Mouse (Mus musculus): ENCODE measurements around the gene Gm21974.
"Not testable (repeated sequence)": the region's sequence is repeated elsewhere in the genome, so short reads cannot be mapped to it uniquely, and the experiment has no call there.

The Gm21974 gene

DNA sequence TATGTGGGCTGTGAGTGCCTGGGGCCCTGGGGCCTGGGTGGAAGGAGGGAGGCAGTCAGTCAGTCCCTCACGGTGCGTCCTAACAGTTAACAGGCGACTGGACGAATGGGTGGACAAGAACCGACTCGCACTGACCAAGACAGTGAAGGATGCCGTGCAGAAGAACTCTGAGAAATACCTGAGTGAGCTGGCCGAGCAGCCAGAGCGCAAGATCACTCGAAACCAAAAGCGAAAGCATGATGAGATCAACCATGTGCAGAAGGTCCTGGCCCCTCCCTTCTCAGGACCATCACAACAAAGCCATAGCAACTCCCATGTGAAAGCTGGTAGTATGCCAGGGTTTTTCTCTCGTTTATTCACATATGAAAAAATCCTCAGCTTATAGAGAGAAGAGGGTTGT lies 20.0 kb upstream of the Gm21974 start:
- DNase-seq (ENCODE audit: low spot score in 2 of 2), result no peak

DNA sequence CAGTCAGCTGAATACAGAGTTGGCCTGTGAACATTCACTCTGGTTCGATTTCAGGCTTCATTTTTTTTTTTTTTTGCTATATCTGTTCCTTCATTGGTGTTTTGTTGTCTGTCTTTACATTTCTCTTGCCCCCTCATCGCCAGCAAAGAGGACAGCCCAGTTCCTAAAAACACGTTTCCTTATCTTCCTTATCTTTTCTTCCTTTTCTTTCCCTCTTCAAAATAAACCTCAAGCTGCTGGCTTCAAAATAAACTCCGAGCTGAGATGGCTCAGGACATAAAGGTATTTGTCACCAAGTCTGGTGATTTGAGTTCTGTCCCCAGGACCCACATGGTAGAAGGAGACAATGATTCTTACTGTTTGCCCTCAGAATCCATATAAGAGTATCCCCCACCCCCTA lies 17.7 kb upstream of the Gm21974 start:
- no peak for DNase-seq (ENCODE audit: low spot score in 2 of 2)

DNA sequence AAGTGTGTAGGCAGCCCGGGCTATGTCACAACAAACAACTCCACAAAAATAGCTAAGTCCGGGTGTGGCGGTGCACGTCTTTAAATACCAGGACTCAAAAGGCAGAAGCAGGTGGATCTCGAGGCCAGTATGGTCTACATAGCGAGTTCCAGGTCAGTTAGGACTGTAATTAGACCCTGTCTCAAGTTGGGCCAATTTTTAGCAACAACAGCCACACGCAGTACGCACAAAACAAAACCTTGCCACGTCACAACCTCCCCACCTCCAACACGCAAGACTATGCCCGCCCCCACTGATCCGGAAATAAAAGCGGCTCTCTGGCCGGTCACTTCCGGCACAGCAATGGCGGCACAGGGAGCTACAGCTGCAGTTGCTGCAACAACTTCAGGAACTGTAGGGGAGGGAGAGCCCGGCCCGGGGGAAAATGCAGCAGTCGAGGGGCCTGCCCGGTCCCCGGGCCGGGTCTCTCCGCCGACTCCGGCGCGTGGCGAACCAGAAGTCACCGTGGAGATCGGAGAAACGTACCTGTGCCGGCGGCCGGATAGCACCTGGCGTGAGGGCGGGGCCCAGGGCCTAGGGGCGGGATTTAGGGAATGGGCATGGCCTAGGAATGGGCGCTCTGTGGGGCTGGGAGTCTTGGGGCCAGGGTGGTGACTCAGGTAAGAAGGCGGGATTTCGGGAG lies 17.1 kb upstream of the Gm21974 start, which contains the start of gene Kat8:
Gene Kat8, plus strand, starts transcription at position 327 of the 682 bp plus-strand sequence.
- peak; percentile 80 to 81 for DNase-seq (ENCODE audit: low spot score in 2 of 2)

- DNase-seq (ENCODE audit: low spot score in 2 of 2), result no peak
Measured at GRCm38 (mm10) chr7:127908656-127909055, 13.4 kb upstream of the Gm21974 start.

DNA sequence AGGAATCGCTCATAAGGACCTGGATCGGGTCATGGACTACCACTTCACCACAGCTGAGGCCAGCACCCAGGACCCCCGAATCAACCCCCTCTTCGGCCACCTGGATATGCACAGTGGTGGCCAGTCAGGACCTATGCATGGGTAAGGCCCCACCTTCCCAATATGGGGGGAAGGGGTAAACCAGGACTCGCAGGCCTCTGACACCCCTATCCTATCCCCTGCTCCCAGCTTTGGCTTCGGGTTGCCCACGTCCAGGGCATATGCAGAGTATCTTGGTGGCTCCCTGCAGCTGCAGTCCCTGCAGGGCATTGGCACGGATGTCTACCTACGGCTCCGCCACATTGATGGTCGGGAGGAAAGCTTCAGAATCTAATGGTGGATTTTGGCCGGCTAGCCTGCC lies 12.7 kb upstream of the Gm21974 start:
- no peak for DNase-seq (ENCODE audit: low spot score in 2 of 2)

- peak; percentile 74 to 75 for DNase-seq (ENCODE audit: low spot score in 2 of 2)
Measured at GRCm38 (mm10) chr7:127903971-127904796, 8.9 kb upstream of the Gm21974 start, which contains the start of gene Bckdk. Bckdk (plus strand) TSS chr7:127904082.

DNA sequence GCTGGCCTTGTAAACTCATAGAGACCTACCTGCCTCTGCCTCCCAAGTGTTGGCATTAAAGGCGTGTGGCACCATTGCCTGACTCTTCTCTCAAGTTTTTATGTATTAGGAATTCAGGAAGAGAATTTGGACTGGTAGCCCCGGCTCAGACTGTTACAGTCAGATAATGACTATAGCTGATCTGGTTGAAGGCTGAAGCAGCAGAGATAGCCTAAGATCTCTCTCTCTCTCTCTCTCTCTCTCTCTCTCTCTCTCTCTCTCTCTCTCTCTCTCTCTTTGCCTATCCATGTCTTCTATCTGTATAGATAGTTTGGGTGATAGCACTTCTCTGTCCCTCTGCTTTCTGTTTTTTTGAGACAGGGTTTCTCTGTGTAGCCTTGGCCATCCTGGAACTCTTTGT lies 6.5 kb upstream of the Gm21974 start:
- no peak for DNase-seq (ENCODE audit: low spot score in 2 of 2)

DNA sequence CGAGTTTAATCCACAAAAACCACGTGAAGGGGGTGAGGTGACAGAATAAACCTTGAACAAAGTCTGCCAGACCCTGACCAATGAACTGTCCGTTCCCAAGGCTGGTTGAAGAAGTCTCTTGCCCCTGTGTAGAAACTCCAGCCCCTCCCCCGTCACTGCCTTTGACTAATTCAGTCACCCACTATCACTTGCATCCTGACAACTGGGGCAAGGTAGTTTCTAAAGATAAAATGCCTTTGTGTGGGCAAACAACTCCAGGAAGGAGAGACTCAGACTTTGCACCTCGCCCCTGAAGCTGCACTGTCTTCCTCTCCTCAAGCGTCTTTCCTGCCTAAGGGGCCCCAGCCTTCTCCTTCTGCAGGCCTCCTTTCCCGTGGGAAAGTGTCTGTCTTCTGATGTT lies 4.7 kb upstream of the Gm21974 start:
- DNase-seq (ENCODE audit: low spot score in 2 of 2), result no peak

DNA sequence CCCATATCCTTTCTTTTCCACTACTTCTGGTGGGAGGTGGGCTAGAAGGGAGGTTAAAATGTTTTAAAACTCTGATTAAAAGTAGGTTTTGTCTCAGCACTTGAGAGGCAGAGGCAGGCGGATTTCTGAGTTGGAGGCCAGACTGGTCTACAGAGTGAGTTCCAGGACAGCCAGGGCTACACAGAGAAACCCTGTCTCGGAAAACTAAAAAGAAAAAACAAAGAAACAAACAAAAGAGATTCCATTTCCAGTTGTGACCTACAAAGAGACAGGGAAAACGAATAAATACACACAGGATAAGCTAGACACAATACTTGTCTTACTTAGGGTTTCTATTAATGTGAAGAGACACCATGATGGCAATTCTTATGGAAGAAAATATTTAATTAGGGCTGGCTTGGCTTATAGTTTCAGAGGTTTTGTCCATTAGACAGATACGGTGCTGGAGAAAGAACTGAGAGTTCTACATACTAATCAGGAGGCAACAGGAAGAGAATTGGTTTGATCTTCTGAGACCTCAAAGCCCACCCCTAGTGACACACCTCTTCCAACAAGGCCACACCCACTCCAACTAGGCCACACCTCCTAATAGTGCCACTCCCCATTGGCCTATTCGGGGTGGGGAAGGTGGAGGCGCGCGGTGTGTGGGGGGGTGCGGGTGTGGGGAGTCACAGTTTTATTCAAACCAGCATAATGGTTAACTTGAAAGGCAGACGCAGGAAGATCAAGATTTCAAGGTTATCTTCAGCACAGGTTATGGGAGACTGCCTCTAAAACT lies 3.1 kb upstream of the Gm21974 start:
- DNase-seq (ENCODE audit: low spot score in 2 of 2), result no peak

GRCm38 (mm10) chr7:127897542-127897941 lies 2.3 kb upstream of the Gm21974 start:
- no peak for DNase-seq (ENCODE audit: low spot score in 2 of 2)

DNA sequence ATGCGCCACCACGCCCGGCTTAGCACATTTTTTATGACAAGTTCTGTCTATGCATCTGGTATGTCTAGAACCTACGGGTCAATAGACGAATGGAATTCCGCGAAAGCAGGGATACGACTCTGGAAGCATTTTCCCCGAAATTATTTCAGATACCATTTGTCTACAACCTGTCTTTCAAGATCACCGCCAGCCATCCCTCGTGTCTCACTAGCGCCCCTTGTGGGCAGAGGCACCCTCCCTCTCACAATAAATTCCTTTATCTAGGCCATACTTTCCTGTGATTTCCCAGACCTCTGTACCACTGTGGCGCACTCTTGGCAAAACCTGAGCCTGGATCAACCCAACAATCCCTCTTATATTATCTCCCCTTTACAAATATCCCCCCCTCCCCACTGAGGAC lies 1.1 kb upstream of the Gm21974 start:
- no peak for DNase-seq (ENCODE audit: low spot score in 2 of 2)

DNA sequence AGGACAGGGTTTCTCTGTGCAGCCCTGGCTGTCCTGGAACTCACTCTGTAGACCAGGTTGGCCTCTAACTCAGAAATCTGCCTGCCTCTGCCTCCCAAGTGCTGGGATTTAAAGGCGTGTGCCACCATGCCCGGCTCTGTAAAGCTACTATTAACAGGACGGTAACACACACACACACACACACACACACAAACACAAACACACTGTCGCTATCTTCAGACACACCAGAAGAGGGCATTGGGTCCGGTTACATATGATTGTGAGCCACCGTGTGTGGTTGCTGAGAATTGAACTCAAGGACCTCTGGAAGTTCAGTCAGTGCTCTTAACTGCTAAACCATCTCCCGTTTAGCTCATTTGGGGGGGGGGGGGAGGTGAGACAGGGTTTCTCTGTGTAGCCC lies 637 bp upstream of the Gm21974 start:
- DNase-seq (ENCODE audit: low spot score in 2 of 2), result not testable (repeated sequence)

- DNase-seq (ENCODE audit: low spot score in 2 of 2), result no peak
Measured at GRCm38 (mm10) chr7:127894480-127894879, 774 bp downstream of the Gm21974 start.

GRCm38 (mm10) chr7:127890798-127891197 lies 4.5 kb downstream of the Gm21974 start, which contains the start of gene Prss53:
Prss53 (minus strand) TSS chr7:127890970.
- no peak for DNase-seq (ENCODE audit: low spot score in 2 of 2)

DNA sequence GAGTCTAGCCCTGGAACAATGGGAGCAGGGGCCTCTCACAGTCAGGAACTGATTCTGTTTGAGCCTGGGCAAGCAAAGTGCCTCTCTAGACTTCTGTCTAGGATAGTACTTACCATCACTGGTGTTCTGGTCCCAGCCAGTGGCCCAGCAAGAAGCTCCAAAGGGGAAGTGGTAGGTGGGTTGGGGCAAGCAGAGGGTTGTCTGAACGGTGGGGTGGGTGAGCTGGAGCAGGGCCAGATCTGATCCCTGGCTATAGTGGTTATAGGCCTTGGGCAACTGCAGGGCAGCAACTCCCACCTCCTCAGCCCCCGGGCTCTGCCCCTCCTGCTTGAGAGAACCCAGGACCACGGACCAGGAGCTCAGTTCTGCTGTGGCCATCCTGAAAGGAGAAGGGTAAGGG lies 6.4 kb downstream of the Gm21974 start:
- no peak for DNase-seq (ENCODE audit: low spot score in 2 of 2)

DNA sequence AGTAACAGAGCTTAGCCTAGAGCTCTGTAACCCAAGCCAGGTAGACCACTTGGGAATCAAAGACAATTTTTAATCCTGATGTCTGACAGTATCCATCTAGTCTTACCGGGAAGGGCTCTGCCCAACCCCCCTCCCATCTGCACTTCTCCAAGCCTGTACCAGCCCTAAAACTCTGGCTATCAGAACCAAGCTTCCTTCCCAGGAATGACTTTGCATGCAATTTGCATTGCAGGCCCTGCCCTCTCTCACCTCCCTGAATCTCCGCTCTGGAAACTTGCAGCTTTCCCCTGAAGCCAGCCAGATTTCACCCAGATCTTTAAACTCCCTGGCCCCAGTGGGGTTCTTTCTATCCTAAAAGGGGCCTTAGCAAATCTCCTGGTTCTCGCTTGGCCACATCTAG lies 7.5 kb downstream of the Gm21974 start:
- DNase-seq (ENCODE audit: low spot score in 2 of 2), result no peak

DNA sequence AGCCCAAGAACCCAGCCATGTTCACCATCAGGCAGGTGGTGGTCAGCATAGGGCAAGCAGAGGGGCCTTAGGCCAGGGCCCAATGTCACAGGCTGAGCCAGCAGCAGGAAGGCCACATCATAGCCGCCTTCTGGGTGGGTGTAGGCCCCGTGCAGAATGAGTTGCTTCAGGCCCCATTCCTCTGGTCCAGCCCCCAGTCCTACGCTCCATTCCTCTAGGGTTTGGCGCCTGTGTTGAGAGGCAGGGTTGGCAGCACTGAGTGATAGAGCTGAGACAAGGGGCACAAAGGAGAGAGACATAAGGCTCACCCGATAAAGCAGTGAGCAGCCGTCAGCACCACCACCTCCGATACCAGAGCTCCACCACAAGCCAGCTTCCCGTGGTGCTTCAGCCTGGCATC lies 8.1 kb downstream of the Gm21974 start:
- DNase-seq (ENCODE audit: low spot score in 2 of 2), result no peak

DNA sequence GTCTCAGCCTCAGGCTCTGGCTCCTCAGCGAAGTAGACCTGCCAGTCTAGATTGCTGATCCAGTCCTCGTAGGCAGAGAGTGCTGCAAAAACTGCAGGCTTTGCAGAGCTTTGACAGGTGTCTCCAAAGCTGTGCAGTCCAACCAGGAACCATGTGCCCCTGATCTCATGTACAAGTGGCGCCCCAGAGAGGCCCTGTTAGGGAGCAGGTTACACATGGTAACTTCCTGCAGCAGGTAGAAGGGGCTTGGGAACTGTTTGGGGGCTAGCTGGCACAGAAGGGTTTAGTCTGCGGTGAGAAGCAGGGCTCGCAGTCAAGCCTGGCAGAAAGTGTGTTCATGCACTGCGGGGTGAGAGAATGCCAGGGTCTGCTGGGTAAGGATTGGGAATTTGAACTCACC lies 8.7 kb downstream of the Gm21974 start:
- DNase-seq (ENCODE audit: low spot score in 2 of 2), result no peak

DNA sequence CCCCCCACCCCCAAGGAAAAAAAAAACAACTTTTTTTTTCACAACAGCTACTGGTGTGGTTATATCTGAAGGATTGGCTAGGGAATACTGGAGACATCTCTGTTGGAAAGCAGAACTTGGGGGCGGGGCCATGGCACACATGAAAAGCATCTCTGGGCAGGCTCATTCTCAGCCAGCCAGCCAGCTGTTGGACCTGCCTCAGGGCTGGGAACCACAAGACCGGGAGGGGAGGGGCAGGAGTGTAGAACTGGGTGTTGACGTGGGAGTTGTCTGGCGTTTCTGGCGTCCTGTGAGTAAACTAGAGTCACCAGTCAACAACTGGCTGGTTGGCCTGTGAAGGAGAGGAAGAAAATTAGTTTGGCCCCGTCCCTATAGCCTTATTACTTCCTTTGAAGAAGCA lies 9.3 kb downstream of the Gm21974 start:
- no peak for DNase-seq (ENCODE audit: low spot score in 2 of 2)

GRCm38 (mm10) chr7:127880431-127880830 lies 14.8 kb downstream of the Gm21974 start:
- no peak for DNase-seq (ENCODE audit: low spot score in 2 of 2)

GRCm38 (mm10) chr7:127879301-127879700 lies 16.0 kb downstream of the Gm21974 start:
- DNase-seq (ENCODE audit: low spot score in 2 of 2), result no peak

Data from right cerebral cortex, postnatal 36 days (tissue).